Mouse (Mus musculus): Measurements from ENCODE around the gene Thrap3.

- no peak for TF ChIP-seq CTCF (IDR thresholded peaks at IDR 0.05; ENCODE audit: borderline replicate concordance, insufficient read depth, low read length)
- TF ChIP-seq POLR2A (IDR thresholded peaks at IDR 0.05; ENCODE audit: low read depth, low read length): no peak
These were observed 2.5 kb downstream of the Thrap3 start for GRCm38 (mm10) chr4:126200036-126200435.

Measured in embryonic fibroblast, embryonic 13.5 days (primary cell).